Mouse (Mus musculus): ENCODE measurements around the gene Shcbp1l. TPM values are rescaled to one million over a fixed set of nuclear protein-coding genes. Genes with fewer than 3 reads are reported as not detected.
"Not testable (repeated sequence)": the region's sequence is repeated elsewhere in the genome, so short reads cannot be mapped to it uniquely, and the experiment has no call there.

Gene Shcbp1l
- total and polyA plus RNA-seq, 3 experiments: 0.06 TPM; not detected in 2

- peaks cover 4% of the 10 kb centered on the region for H3K4me1 ChIP-seq (ENCODE audit: control insufficient read depth, insufficient read depth, low read length)
- no peak overlapping the region; the same call in 1 of the 2 replicates for H3K4me3 ChIP-seq
- 39% methylated on average over 2 of the region's 2 CpGs for WGBS
- H3K27ac ChIP-seq: no peak overlapping the region
- TF ChIP-seq POLR2A (IDR thresholded peaks at IDR 0.05; ENCODE audit: insufficient read depth, low read depth, low read length) (no peak), CTCF (IDR thresholded peaks at IDR 0.05) (no peak), EP300 (IDR thresholded peaks at IDR 0.05; ENCODE audit: insufficient read depth, low read depth, low read length) (no peak)
- H3K79me2 ChIP-seq (replicated peaks; ENCODE audit: control insufficient read depth, insufficient read depth, low read length): peaks cover 9% of the 10 kb centered on the region
- DNase-seq: no peak
- H3K36me3 ChIP-seq (ENCODE audit: control insufficient read depth, insufficient read depth, low read length): peaks cover 21% of the 10 kb centered on the region
- H3K9ac ChIP-seq (ENCODE audit: low read depth, low read length): no peak overlapping the region
- no peaks in the 10 kb centered on the region for H3K27me3 ChIP-seq (ENCODE audit: control insufficient read depth, insufficient read depth, low read length)
- intact Hi-C loops (cut with DNase I): loop anchor here (5.0 kb wide), 1 partner anchor 257 kb away; the partner anchor contains the start of gene Rgs16
These were observed 60.3 kb downstream of the Shcbp1l start for GRCm38 (mm10) chr1:153485201-153485796.

GRCm38 (mm10) chr1:153486120-153486519, 61.2 kb downstream of the Shcbp1l start:
- not testable (repeated sequence) for H3K27me3 ChIP-seq (ENCODE audit: control insufficient read depth, insufficient read depth, low read length); H3K4me1 ChIP-seq (ENCODE audit: control insufficient read depth, insufficient read depth, low read length); H3K27ac ChIP-seq; H3K9ac ChIP-seq (ENCODE audit: low read depth, low read length); H3K79me2 ChIP-seq (replicated peaks; ENCODE audit: control insufficient read depth, insufficient read depth, low read length); DNase-seq
- 16% methylated on average over 6 of the region's 6 CpGs for WGBS
- intact Hi-C loops (cut with DNase I): loop anchor here (5.0 kb wide), 1 partner anchor 256 kb away; the partner anchor contains the start of gene Rgs16
- peak overlapping the region; percentile 90 for H3K4me3 ChIP-seq
- H3K36me3 ChIP-seq (ENCODE audit: control insufficient read depth, insufficient read depth, low read length): peaks cover 17% of the 10 kb centered on the region

GRCm38 (mm10) chr1:153486767-153487499, 62.0 kb downstream of the Shcbp1l start:
- Histone ChIP-seq H3K4me1 (ENCODE audit: control insufficient read depth, insufficient read depth, low read length) (peaks cover 4% of the 10 kb centered on the region), H3K27ac (peak overlapping the region; percentile 92), H3K79me2 (replicated peaks; ENCODE audit: control insufficient read depth, insufficient read depth, low read length) (peaks cover 9% of the 10 kb centered on the region), H3K36me3 (ENCODE audit: control insufficient read depth, insufficient read depth, low read length) (peaks cover 17% of the 10 kb centered on the region), H3K4me3 (peak overlapping the region; percentile 90), H3K27me3 (ENCODE audit: control insufficient read depth, insufficient read depth, low read length) (no peaks in the 10 kb centered on the region), H3K9ac (ENCODE audit: low read depth, low read length) (peak overlapping the region; percentile 83)
- peak; percentile 62 to 64 for DNase-seq
- no peak for TF ChIP-seq EP300 (IDR thresholded peaks at IDR 0.05; ENCODE audit: insufficient read depth, low read depth, low read length)
- no peak for TF ChIP-seq CTCF (IDR thresholded peaks at IDR 0.05)
- TF ChIP-seq POLR2A (IDR thresholded peaks at IDR 0.05; ENCODE audit: insufficient read depth, low read depth, low read length): no peak
- intact Hi-C loops (cut with DNase I): loop anchor here (5.0 kb wide), 1 partner anchor 255 kb away; the partner anchor contains the start of gene Rgs16
- WGBS: under 1% methylated on average over 64 of the region's 64 CpGs

- H3K79me2 ChIP-seq (replicated peaks; ENCODE audit: control insufficient read depth, insufficient read depth, low read length): peaks cover 9% of the 10 kb centered on the region
- under 1% methylated on average over 35 of the region's 35 CpGs for WGBS
- peaks cover 4% of the 10 kb centered on the region for H3K4me1 ChIP-seq (ENCODE audit: control insufficient read depth, insufficient read depth, low read length)
- peak; percentile 98 to 100 for DNase-seq
- H3K4me3 ChIP-seq: peak within 1 kb of the TSS; percentile 90
- peak within 1 kb of the TSS; percentile 83 for H3K9ac ChIP-seq (ENCODE audit: low read depth, low read length)
- no peaks in the 10 kb centered on the region for H3K27me3 ChIP-seq (ENCODE audit: control insufficient read depth, insufficient read depth, low read length)
- peaks cover 17% of the 10 kb centered on the region for H3K36me3 ChIP-seq (ENCODE audit: control insufficient read depth, insufficient read depth, low read length)
- intact Hi-C loops (cut with DNase I): loop anchor here (5.0 kb wide), 1 partner anchor 255 kb away; the partner anchor contains the start of gene Rgs16
- TF ChIP-seq CTCF (IDR thresholded peaks at IDR 0.05) (no peak), POLR2A (IDR thresholded peaks at IDR 0.05; ENCODE audit: insufficient read depth, low read depth, low read length) (peak; percentile 99), EP300 (IDR thresholded peaks at IDR 0.05; ENCODE audit: insufficient read depth, low read depth, low read length) (no peak; the same call in 1 of the 2 replicates)
- H3K27ac ChIP-seq: peak within 1 kb of the TSS; percentile 92
These were observed 62.5 kb downstream of the Shcbp1l start, which contains the start of gene Dhx9 for GRCm38 (mm10) chr1:153487500-153487879. Dhx9 (minus strand) TSS chr1:153487660.

- Histone ChIP-seq H3K4me1 (ENCODE audit: control insufficient read depth, insufficient read depth, low read length) (peaks cover 4% of the 10 kb centered on the region), H3K27ac (no peak overlapping the region), H3K36me3 (ENCODE audit: control insufficient read depth, insufficient read depth, low read length) (peaks cover 11% of the 10 kb centered on the region), H3K79me2 (replicated peaks; ENCODE audit: control insufficient read depth, insufficient read depth, low read length) (peaks cover 6% of the 10 kb centered on the region), H3K9ac (ENCODE audit: low read depth, low read length) (no peak overlapping the region), H3K27me3 (ENCODE audit: control insufficient read depth, insufficient read depth, low read length) (no peaks in the 10 kb centered on the region), H3K4me3 (no peak overlapping the region)
- intact Hi-C loops (cut with DNase I): loop anchor here (5.0 kb wide), 1 partner anchor 253 kb away; the partner anchor contains the start of gene Rgs16
- DNase-seq: peak; percentile 44 to 68
- TF ChIP-seq POLR2A (IDR thresholded peaks at IDR 0.05; ENCODE audit: insufficient read depth, low read depth, low read length) (no peak), CTCF (IDR thresholded peaks at IDR 0.05) (peak; percentile 42)
- 40% methylated on average over 7 of the region's 7 CpGs for WGBS
These were observed 64.2 kb downstream of the Shcbp1l start for GRCm38 (mm10) chr1:153489132-153489531.

GRCm38 (mm10) chr1:153489540-153489939, 64.6 kb downstream of the Shcbp1l start:
- no peak overlapping the region for H3K27ac ChIP-seq
- intact Hi-C loops (cut with DNase I): loop anchor here (5.0 kb wide), 1 partner anchor 253 kb away; the partner anchor contains the start of gene Rgs16
- TF ChIP-seq CTCF (IDR thresholded peaks at IDR 0.05): no peak
- no peak for TF ChIP-seq EP300 (IDR thresholded peaks at IDR 0.05; ENCODE audit: insufficient read depth, low read depth, low read length)
- TF ChIP-seq POLR2A (IDR thresholded peaks at IDR 0.05; ENCODE audit: insufficient read depth, low read depth, low read length): no peak

More at GRCm38 (mm10) chr1:153489540-153489939, 64.6 kb downstream of the Shcbp1l start:
- no peak overlapping the region for H3K9ac ChIP-seq (ENCODE audit: low read depth, low read length)
- WGBS: 26% methylated on average over 2 of the region's 2 CpGs
- peaks cover 6% of the 10 kb centered on the region for H3K79me2 ChIP-seq (replicated peaks; ENCODE audit: control insufficient read depth, insufficient read depth, low read length)
- H3K27me3 ChIP-seq (ENCODE audit: control insufficient read depth, insufficient read depth, low read length): no peaks in the 10 kb centered on the region
- H3K4me1 ChIP-seq (ENCODE audit: control insufficient read depth, insufficient read depth, low read length): peaks cover 4% of the 10 kb centered on the region
- no peak overlapping the region for H3K4me3 ChIP-seq
- H3K36me3 ChIP-seq (ENCODE audit: control insufficient read depth, insufficient read depth, low read length): peaks cover 11% of the 10 kb centered on the region
- no peak for DNase-seq

All from heart, adult 2 months (tissue).